Mouse (Mus musculus): ENCODE measurements around the gene Pcbp4. TPM values are rescaled to one million over a fixed set of nuclear protein-coding genes. Genes with fewer than 3 reads are reported as not detected.
A peak's percentile ranks its signal among the peaks of the same experiment; 100 is the strongest.
"Not testable (repeated sequence)": the region's sequence is repeated elsewhere in the genome, so short reads cannot be mapped to it uniquely, and the experiment has no call there.

Pcbp4 gene
- total RNA-seq, 2 experiments from 2014 or later = 47.6 to 48.7 TPM

GRCm38 (mm10) chr9:106475046-106475445 lies 22.0 kb downstream of the Pcbp4 start:
- intact Hi-C loops (cut with DNase I; ENCODE audit: low total_unique reads) = no loop called here
- DNase-seq = peak; percentile 54

- DNase-seq = peak; percentile 13
- intact Hi-C loops (cut with DNase I; ENCODE audit: low total_unique reads) = no loop called here
Observed at GRCm38 (mm10) chr9:106475663-106476001, 22.5 kb downstream of the Pcbp4 start, which contains the start of gene Rrp9. Gene Rrp9, plus strand, starts transcription at chr9:106475963.

GRCm38 (mm10) chr9:106476002-106476923 lies 23.2 kb downstream of the Pcbp4 start:
- peak; percentile 79 for DNase-seq
- intact Hi-C loops (cut with DNase I; ENCODE audit: low total_unique reads) = no loop called here

GRCm38 (mm10) chr9:106476924-106477484 lies 23.9 kb downstream of the Pcbp4 start, which contains the start of gene Parp3:
Gene Parp3, minus strand, starts transcription at chr9:106476949.
- intact Hi-C loops (cut with DNase I; ENCODE audit: low total_unique reads) = no loop called here
- DNase-seq = peak; percentile 99

GRCm38 (mm10) chr9:106477649-106478048 lies 24.6 kb downstream of the Pcbp4 start:
- DNase-seq = no peak
- intact Hi-C loops (cut with DNase I; ENCODE audit: low total_unique reads) = no loop called here

GRCm38 (mm10) chr9:106478101-106478500 lies 25.0 kb downstream of the Pcbp4 start:
- intact Hi-C loops (cut with DNase I; ENCODE audit: low total_unique reads) = no loop called here
- peak; percentile 0 for DNase-seq

- DNase-seq = no peak
- intact Hi-C loops (cut with DNase I; ENCODE audit: low total_unique reads) = no loop called here
Observed at GRCm38 (mm10) chr9:106480541-106480940, 27.4 kb downstream of the Pcbp4 start.

GRCm38 (mm10) chr9:106481075-106481474 lies 28.0 kb downstream of the Pcbp4 start:
- DNase-seq = no peak
- intact Hi-C loops (cut with DNase I; ENCODE audit: low total_unique reads) = no loop called here

GRCm38 (mm10) chr9:106481676-106482075 lies 28.6 kb downstream of the Pcbp4 start:
- intact Hi-C loops (cut with DNase I; ENCODE audit: low total_unique reads) = no loop called here
- no peak for DNase-seq

GRCm38 (mm10) chr9:106482578-106483115 lies 29.6 kb downstream of the Pcbp4 start:
- intact Hi-C loops (cut with DNase I; ENCODE audit: low total_unique reads) = no loop called here
- DNase-seq = no peak

- intact Hi-C loops (cut with DNase I; ENCODE audit: low total_unique reads) = no loop called here
- DNase-seq = no peak
Observed at GRCm38 (mm10) chr9:106483136-106483535, 30.0 kb downstream of the Pcbp4 start.

- DNase-seq = no peak
- intact Hi-C loops (cut with DNase I; ENCODE audit: low total_unique reads) = no loop called here
Observed at GRCm38 (mm10) chr9:106483606-106484005, 30.5 kb downstream of the Pcbp4 start.

- intact Hi-C loops (cut with DNase I; ENCODE audit: low total_unique reads) = no loop called here
- DNase-seq = no peak
Observed at GRCm38 (mm10) chr9:106485076-106485475, 32.0 kb downstream of the Pcbp4 start.

- DNase-seq; intact Hi-C loops (cut with DNase I; ENCODE audit: low total_unique reads): not testable (repeated sequence)
Observed at GRCm38 (mm10) chr9:106487602-106488001, 34.5 kb downstream of the Pcbp4 start.

GRCm38 (mm10) chr9:106499667-106500066 lies 46.6 kb downstream of the Pcbp4 start, which contains the start of gene Iqcf1:
Gene Iqcf1, plus strand, starts transcription at chr9:106499967.
- DNase-seq = no peak
- intact Hi-C loops (cut with DNase I; ENCODE audit: low total_unique reads) = no loop called here

- no peak for DNase-seq
- intact Hi-C loops (cut with DNase I; ENCODE audit: low total_unique reads) = no loop called here
Observed at GRCm38 (mm10) chr9:106501846-106502245, 48.8 kb downstream of the Pcbp4 start.

- no peak for DNase-seq
- intact Hi-C loops (cut with DNase I; ENCODE audit: low total_unique reads) = no loop called here
Observed at GRCm38 (mm10) chr9:106504246-106504645, 51.2 kb downstream of the Pcbp4 start.

GRCm38 (mm10) chr9:106509356-106509755 lies 56.3 kb downstream of the Pcbp4 start:
- intact Hi-C loops (cut with DNase I; ENCODE audit: low total_unique reads) = no loop called here
- DNase-seq = no peak

- DNase-seq = no peak
Observed at GRCm38 (mm10) chr9:106512729-106513450, 59.8 kb downstream of the Pcbp4 start.

GRCm38 (mm10) chr9:106513566-106513965 lies 60.5 kb downstream of the Pcbp4 start:
- no peak for DNase-seq
- intact Hi-C loops (cut with DNase I; ENCODE audit: low total_unique reads) = no loop called here

More at GRCm38 (mm10) chr9:106512729-106513450, 59.8 kb downstream of the Pcbp4 start:
- intact Hi-C loops (cut with DNase I; ENCODE audit: low total_unique reads) = no loop called here
